Mouse (Mus musculus) liver, postnatal 0 days (tissue): ENCODE measurements at regions not wholly inside any gene's neighbourhood (a gene's known extent, or its start where the extent isn't known, plus 50 kb on each side); places are given as distances from the start of the nearest gene placed in this dataset.

Source experiments
- CTCF ChIP-seq: sonication (generic); IDR thresholded peaks from 2 replicates; pipeline ENCODE4 v1.5.1; 2016; ENCODE audit warnings: antibody characterized with exemption, low read depth
- EP300 ChIP-seq: IDR thresholded peaks from 2 replicates; pipeline ENCODE4 v1.6.1; 2016; ENCODE audit warnings: antibody characterized with exemption, low read depth, mild to moderate bottlenecking

GRCm38 (mm10) chr12:8436553-8436952 is 63.3 kb downstream of the Rhob start:
- TF ChIP-seq CTCF (no peak), EP300 (no peak)
